Mouse (Mus musculus) gastrocnemius, postnatal 36 days (tissue): ENCODE results near the gene Eipr1. TPM values are rescaled to one million over a fixed set of nuclear protein-coding genes. Genes with fewer than 3 reads are reported as not detected.
A peak's percentile ranks its signal among the peaks of the same experiment; 100 is the strongest.

ENCODE experiments used
- DNase-seq, 2 experiments: peaks; one replicate each; pipeline ENCODE4 v3.0.0; 2022
- intact Hi-C: fragments of 180-260 bp; cut with DNase I; formaldehyde crosslinking; loops from one replicate; pipeline ENCODE4 v1.15.1; 2025
- total RNA-seq, 2 experiments: library from RNA; stranded (reverse); gene quantifications; 2 replicates each; pipeline ENCODE4 v1.2.3; 2021

The Eipr1 gene
- total RNA-seq, 2 experiments from 2014 or later, result 4.7 to 7.1 TPM

- DNase-seq, result no peak
- intact Hi-C loops, result no loop called here
Measured at GRCm38 (mm10) chr12:28809756-28810337, 58.2 kb downstream of the Eipr1 start.

DNA sequence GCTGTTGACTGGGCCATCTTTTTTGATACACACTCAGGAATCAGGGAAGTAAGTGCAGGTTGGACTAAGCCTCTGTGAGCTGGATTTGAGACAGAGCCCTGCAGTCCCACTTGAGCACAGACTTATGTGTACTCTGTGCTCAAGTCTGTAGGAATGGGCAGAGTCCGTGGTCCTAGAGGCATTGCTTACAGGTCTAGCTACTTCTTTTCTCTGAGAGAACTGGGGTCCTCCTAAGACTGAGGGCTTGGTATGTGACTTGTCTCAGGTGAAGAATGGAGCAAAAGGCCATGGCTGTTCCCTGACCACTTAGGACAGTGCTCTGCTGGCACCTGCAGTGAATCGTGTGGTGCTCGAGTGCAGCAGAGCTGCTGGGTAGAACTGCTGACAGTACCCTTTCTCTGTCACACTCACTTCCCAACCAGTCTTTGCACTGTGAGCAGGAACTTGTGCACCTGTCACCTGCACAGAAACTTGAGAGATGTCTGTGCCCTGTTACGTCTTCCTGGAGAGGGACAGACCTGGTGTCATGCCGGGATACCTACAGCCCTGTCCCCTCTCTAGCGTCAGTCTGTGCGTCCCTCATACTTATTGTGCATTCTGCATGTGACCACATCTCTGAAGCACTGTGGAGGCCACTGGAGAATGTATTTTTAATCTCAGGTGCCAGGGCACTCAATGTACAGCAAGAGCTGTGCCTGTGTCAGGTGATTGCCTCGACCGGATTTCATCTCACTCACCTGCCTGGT lies 65.3 kb downstream of the Eipr1 start:
- intact Hi-C loops, result no loop called here

GRCm38 (mm10) chr12:28817427-28817752 lies 65.8 kb downstream of the Eipr1 start:
- intact Hi-C loops, result no loop called here
- no peak for DNase-seq

More for the DNA sequence above, 65.3 kb downstream of the Eipr1 start:
- no peak for DNase-seq

DNA sequence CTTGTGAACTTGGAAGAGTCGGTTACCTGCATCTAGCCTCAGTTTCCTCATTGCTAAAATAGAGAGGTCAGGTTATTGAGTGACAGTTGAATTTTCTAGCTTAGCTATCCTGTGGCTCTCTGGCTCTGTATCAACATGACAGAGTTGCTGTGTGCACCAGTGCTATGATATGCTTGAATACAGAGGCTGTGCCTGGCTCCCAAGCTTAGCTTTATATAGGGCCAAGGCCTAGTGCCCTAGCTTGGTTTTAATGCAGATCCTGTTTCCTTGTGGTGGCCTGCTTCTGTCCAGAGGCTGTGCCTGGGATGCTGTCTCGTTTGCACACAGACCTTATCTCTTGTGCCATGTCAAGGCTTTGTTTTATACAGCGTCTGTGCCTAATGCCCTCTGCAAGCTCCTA lies 66.3 kb downstream of the Eipr1 start:
- DNase-seq, result no peak
- intact Hi-C loops, result no loop called here

DNA sequence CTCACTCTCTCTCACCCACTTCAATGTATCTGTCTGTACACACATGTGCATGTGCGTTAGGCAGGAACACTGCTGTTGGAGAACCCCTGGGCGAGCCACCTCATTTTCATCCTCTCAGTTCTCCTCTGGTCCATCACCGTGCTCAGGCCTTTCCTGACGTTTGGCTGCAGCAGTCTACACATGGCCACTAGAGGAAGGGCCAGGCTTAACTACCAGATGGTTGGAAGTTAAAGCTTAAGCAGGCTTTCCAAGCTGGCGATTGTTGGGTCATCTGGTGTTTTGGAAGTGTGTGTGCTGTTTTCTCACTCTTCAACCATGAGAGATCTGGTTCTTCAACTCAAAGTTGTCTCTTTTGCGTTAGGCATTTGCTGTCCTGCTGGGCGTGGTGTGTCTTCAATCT lies 71.9 kb downstream of the Eipr1 start:
- no peak for DNase-seq
- intact Hi-C loops, result no loop called here

GRCm38 (mm10) chr12:28829502-28829901 lies 77.9 kb downstream of the Eipr1 start:
- no peak for DNase-seq
- intact Hi-C loops, result no loop called here

GRCm38 (mm10) chr12:28830471-28830870 lies 78.9 kb downstream of the Eipr1 start:
- DNase-seq, result no peak
- intact Hi-C loops, result no loop called here

DNA sequence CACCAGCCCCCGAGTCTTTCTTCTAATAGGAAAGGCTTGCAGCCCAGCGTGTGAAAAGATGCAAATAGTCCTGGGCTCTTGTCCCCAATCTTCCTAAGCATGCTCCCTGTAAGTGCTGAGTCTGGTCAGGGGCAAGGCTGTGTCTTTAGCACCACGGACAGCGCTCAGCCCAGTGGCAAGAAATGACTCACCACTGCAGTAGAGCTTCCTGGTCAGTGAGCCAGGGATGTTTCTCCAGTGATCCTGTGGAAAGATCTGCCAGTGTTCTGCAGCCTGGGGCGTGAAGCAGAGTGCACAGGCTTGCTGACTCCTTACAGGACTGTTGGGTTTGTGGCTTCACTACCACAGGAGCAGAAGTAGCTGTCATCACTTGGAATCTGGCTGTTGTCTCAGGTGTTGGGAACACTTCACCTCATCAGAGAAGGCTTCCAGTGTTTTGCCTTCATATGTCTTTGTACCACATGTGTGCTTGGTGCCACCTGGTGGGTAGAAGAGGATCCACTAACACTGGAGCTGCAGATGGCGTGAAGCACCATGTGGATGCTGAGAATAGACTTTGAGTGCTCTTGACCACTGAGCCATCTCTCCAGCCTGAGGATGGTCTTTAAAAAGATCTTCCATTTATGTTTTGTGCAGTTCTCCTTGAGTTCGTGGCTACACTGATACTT lies 79.6 kb downstream of the Eipr1 start:
- DNase-seq, result peak in 1 of 2 experiments; percentile 25
- intact Hi-C loops, result no loop called here

GRCm38 (mm10) chr12:28834266-28834665 lies 82.7 kb downstream of the Eipr1 start:
- intact Hi-C loops, result no loop called here

GRCm38 (mm10) chr12:28835683-28836082 lies 84.1 kb downstream of the Eipr1 start:
- DNase-seq, result no peak
- intact Hi-C loops, result no loop called here

More at GRCm38 (mm10) chr12:28834266-28834665, 82.7 kb downstream of the Eipr1 start:
- no peak for DNase-seq

DNA sequence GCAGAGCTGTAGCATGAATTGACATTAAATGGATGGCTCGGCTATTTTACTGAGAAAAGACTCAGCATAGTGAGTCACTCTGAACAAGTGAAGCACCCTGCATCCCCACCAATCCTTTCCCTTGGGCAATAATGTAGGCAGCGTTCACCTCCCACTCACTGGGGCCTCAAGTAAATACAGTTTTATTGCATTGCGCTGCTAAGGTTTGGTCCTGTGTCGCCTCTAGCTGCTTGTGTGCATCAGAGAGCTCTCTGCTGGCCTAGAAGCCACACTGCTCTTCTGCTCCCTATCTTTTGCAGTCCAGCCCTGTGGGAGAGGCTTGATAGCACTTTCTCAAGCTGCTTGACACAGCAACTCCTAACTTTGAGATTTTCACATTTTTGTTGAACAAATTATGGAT lies 86.7 kb downstream of the Eipr1 start:
- intact Hi-C loops, result no loop called here
- no peak for DNase-seq

DNA sequence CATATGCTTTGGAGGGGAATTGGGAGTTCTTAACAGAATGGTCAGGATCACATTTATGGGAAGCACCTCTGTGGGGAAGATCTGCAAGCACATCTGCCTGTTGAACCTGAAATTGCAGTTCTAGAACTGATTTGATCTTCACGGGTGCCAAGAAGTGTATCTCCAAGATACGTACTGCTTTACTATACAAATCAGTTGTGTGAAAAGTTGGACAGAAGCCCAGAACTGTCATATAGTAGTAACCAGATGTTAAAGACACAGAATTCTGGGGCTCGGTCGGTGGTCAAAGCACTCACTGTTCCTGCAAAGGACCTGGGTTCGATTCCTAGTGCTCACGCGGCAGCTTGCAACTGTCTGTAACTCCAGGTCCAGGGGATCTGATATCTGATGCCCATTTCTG lies 87.4 kb downstream of the Eipr1 start:
- intact Hi-C loops, result no loop called here

GRCm38 (mm10) chr12:28841179-28841698 lies 89.6 kb downstream of the Eipr1 start:
- intact Hi-C loops, result no loop called here

More for the DNA sequence above, 87.4 kb downstream of the Eipr1 start:
- DNase-seq, result no peak

DNA sequence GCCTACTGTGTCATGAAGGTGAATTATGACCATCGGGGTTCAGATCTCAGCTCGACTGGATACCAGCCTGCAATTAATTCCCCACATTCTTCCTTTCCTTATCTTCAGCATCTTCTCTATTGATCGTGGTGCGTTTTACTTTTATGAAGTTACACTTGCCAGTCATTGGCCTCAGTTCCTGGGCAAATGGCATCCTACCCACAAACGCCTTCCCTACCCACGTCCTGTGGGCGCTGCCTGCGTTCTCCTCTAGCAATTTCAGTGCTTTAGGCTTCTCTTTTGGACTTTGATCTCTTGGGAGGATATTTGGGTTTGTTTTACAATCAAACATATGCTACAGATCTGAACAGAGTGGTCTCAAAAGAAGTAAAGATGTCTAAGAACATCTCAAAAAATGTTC lies 94.2 kb downstream of the Eipr1 start:
- DNase-seq, result no peak
- intact Hi-C loops, result loop anchor here (1.0 kb wide), 1 partner anchor 45 kb away; no protein-coding TSS in a partner anchor

More at GRCm38 (mm10) chr12:28841179-28841698, 89.6 kb downstream of the Eipr1 start:
- no peak for DNase-seq

- DNase-seq, result no peak
- intact Hi-C loops, result no loop called here
Measured at GRCm38 (mm10) chr12:28847401-28847800, 95.8 kb downstream of the Eipr1 start.

DNA sequence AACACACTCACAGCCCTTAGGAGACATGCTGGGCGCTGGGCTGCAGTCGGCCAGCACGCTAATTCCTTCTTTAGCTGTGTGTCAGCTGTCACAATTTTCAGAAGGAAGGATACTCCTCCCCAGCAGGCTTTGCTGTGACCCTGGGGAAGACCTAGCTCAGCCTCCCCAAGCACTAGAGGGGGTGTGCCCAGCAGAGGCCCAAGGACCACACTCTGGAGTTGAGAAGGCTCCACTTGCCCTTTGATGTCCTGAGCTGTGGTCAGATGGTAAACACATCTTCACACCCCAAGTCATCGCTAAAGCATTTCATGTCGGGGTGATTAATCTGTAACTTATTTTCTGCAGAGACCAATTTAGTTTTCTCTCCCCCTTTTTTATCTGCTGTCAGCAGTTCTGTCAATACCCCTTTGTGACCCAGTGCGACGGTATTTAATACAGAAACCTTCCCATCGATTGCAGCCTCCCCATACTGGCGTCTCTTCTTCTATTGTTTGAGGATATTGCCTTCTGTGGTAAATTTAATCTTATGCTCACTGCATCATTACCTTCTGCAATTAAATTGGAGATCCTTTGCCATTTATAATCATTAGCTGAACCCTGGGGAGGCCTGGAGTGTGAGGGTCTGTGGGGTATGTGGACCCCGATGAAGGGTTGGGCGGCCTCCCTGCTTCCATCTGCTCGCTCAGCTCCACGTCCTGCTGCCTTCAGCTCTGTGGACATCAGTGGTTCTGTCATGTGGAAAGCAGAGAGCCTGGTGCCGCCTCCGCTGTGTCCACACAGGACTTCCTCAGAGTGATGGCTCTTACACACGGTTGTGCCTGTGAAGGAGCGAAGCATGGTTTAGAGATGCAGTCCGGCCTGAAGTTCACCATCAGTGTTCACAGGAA lies 97.4 kb downstream of the Eipr1 start:
- DNase-seq, result no peak
- intact Hi-C loops, result no loop called here

DNA sequence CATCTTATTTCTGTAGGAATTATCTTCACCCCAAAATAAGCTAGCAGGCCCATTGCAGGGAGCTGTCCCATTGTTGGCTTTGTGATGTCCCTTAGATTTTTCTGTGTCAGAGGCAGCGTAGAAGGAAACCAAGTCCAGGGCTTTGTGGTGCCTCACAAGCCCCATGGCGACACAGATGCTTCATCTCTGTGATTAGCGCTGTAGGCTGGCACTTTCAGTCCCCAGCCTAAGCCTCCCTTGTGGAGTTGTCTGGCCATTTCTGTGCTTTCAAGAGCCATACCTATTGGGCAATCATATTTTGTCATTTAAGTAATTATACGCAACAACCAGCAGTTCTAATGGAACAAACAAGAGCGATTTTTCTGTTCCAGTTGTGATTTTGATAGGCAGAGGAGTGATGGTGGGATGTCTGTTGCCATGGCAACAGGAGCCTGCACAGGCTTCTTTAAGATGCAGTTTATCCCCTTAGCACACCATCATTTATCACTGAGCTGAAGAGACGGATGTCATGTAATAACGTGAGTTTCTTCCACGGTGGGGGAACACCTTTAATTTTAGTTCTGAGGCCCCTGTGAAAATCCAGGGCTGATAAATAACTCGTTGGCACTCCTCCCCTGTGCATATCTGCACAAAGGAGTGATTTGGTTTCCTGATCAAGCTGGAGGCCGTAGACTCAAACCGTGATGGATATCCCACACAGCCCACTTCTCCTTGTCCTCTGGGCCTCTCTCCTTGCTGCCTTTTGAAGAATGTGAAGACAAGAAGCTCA lies 108.1 kb downstream of the Eipr1 start:
- intact Hi-C loops, result no loop called here
- DNase-seq, result no peak

DNA sequence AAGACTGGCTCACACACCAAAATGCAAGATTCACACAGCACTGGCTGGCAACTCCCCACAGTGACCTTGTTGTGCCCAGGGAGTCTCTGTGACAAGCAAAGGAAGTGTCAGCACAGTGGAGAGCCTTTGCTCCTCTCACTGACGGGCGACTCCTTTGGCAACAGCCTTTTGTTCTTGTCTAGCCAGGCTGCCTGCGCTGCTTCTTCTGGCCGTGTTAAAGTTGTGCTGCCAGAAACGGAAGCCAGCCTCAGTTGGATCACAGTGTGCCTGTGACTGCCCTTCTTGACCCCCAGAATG lies 108.6 kb downstream of the Eipr1 start:
- no peak for DNase-seq
- intact Hi-C loops, result no loop called here

DNA sequence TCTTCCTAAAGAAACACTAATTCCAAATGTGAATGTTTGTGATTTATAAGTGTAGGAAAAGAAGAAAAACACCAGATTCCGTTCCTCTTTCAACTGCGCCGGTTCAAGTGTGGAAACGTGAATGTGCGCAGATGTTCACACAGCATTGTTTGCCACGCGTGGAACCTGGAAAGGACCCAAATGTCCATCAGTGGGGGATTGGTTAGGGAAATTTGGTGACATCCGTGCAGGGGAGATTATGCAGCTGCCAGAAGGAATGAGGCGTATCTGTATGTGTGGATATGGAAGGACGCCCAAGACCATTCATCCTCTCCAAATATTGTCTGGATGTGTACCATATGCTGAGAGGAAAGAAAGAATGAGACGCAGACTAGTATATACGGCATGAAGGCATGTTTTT lies 111.7 kb downstream of the Eipr1 start:
- intact Hi-C loops, result no loop called here
- DNase-seq, result no peak

- DNase-seq, result no peak
Measured at GRCm38 (mm10) chr12:28866121-28866520, 114.5 kb downstream of the Eipr1 start.

More at GRCm38 (mm10) chr12:28866121-28866520, 114.5 kb downstream of the Eipr1 start:
- intact Hi-C loops, result no loop called here
